Mouse (Mus musculus) lung, postnatal 0 days (tissue): ENCODE results near the gene Mrpl53.

Source experiments
- CTCF ChIP-seq: IDR thresholded peaks from 2 replicates; pipeline ENCODE4 v1.5.1; 2016; ENCODE audit warnings: antibody characterized with exemption, mild to moderate bottlenecking
- EP300 ChIP-seq: IDR thresholded peaks from 2 replicates; pipeline ENCODE4 v1.6.1; 2016; ENCODE audit warnings: antibody characterized with exemption, mild to moderate bottlenecking, control low read depth

GRCm38 (mm10) chr6:83147280-83147679 is 38.4 kb downstream of the Mrpl53 start:
- no peak for TF ChIP-seq CTCF
- no peak for TF ChIP-seq EP300
